Mouse (Mus musculus) MEL (cell line): ENCODE measurements at regions not wholly inside any gene's neighbourhood (a gene's known extent, or its start where the extent isn't known, plus 50 kb on each side); places are given as distances from the start of the nearest gene placed in this dataset.

Experiments
- DNase-seq: peaks from one replicate; pipeline ENCODE4 v3.0.0; 2011; ENCODE audit warnings: low read depth, low spot score
- H3K27ac ChIP-seq: 2 replicates; pipeline ENCODE4 v1.5.1; 2012; ENCODE audit warnings: low read depth, mild to moderate bottlenecking, control low read depth, low read length, moderate library complexity; ENCODE audit not compliant: control insufficient read depth
- H3K27me3 ChIP-seq, 2 experiments: fragments of 150-350 bp in 1 of 2; sonication (generic) in 1 of 2; 2 replicates each; pipeline ENCODE4 v1.6.1; 2012; ENCODE audit warnings: low read length in 2 of 2, mild to moderate bottlenecking in 2 of 2, improper control_type of control experiment in 1 of 2, moderate library complexity in 1 of 2; ENCODE audit not compliant: insufficient read depth in 2 of 2, control insufficient read depth in 1 of 2
- H3K36me3 ChIP-seq, 2 experiments: 2 replicates each; pipeline ENCODE4 v1.6.1; 2012 to 2014; ENCODE audit warnings: low read length in 2 of 2, improper control_type of control experiment in 1 of 2, inconsistent platforms in 1 of 2, mild to moderate bottlenecking in 1 of 2; ENCODE audit not compliant: insufficient read depth in 2 of 2, control insufficient read depth in 1 of 2
- H3K4me1 ChIP-seq, 2 experiments: fragments of 150-350 bp in 1 of 2; sonication (generic) in 1 of 2; 2 replicates each; pipeline ENCODE4 v1.6.1; 2012; ENCODE audit warnings: low read length in 2 of 2, improper control_type of control experiment in 1 of 2, mild to moderate bottlenecking in 1 of 2; ENCODE audit not compliant: insufficient read depth in 2 of 2, control insufficient read depth in 1 of 2
- H3K4me3 ChIP-seq, 2 experiments: fragments of 150-350 bp in 1 of 2; sonication (generic) in 1 of 2; 2 replicates each; pipeline ENCODE4 v1.5.1; 2012; ENCODE audit warnings: low read depth in 2 of 2, low read length in 2 of 2, mild to moderate bottlenecking in 2 of 2, moderate library complexity in 2 of 2, control low read depth in 1 of 2, improper control_type of control experiment in 1 of 2; ENCODE audit not compliant: control insufficient read depth in 1 of 2, insufficient read depth in 1 of 2
- H3K79me2 ChIP-seq: 2 replicates; pipeline ENCODE4 v1.6.1; 2012; ENCODE audit warnings: mild to moderate bottlenecking, low read length, moderate library complexity; ENCODE audit not compliant: control insufficient read depth, poor library complexity, insufficient read depth
- H3K9ac ChIP-seq: 2 replicates; pipeline ENCODE4 v1.6.1; 2012; ENCODE audit warnings: low read depth, mild to moderate bottlenecking, control low read depth, low read length, moderate library complexity; ENCODE audit not compliant: control insufficient read depth, poor library complexity, severe bottlenecking
- H3K9me3 ChIP-seq: fragments of 150-350 bp; sonication (generic); replicated peaks from 2 replicates; pipeline ENCODE4 v1.6.1; 2012; ENCODE audit warnings: mild to moderate bottlenecking, low read length, improper control_type of control experiment, moderate library complexity; ENCODE audit not compliant: insufficient read depth
- BHLHE40 ChIP-seq: IDR thresholded peaks from 2 replicates; pipeline ENCODE4 v1.6.1; 2012; ENCODE audit warnings: low read depth, mild to moderate bottlenecking, inconsistent platforms, low read length, improper control_type of control experiment, borderline replicate concordance
- CHD1 ChIP-seq: IDR thresholded peaks from 2 replicates; pipeline ENCODE4 v1.6.1; 2012; ENCODE audit warnings: low read depth, mild to moderate bottlenecking, inconsistent platforms, low read length, improper control_type of control experiment
- E2F4 ChIP-seq: IDR thresholded peaks from 2 replicates; pipeline ENCODE4 v1.6.1; 2011; ENCODE audit warnings: low read depth, low read length, improper control_type of control experiment, borderline replicate concordance
- ELF1 ChIP-seq: IDR thresholded peaks from 2 replicates; pipeline ENCODE4 v1.6.1; 2014; ENCODE audit warnings: low read depth, mild to moderate bottlenecking, inconsistent platforms, low read length, improper control_type of control experiment, moderate library complexity
- ETS1 ChIP-seq: IDR thresholded peaks from 2 replicates; pipeline ENCODE4 v1.6.1; 2012; ENCODE audit warnings: low read depth, mild to moderate bottlenecking, inconsistent platforms, low read length, improper control_type of control experiment, moderate library complexity
- GABPA ChIP-seq: IDR thresholded peaks from 2 replicates; pipeline ENCODE4 v1.6.1; 2012; ENCODE audit warnings: low read depth, mild to moderate bottlenecking, inconsistent platforms, low read length, improper control_type of control experiment, moderate library complexity
- GATA1 ChIP-seq: IDR thresholded peaks from 2 replicates; pipeline ENCODE4 v1.6.1; 2011; ENCODE audit warnings: low read depth, low read length, improper control_type of control experiment
- HCFC1 ChIP-seq: IDR thresholded peaks from 2 replicates; pipeline ENCODE4 v1.6.1; 2012; ENCODE audit warnings: low read depth, mild to moderate bottlenecking, inconsistent platforms, low read length, improper control_type of control experiment, moderate library complexity
- JUND ChIP-seq: IDR thresholded peaks from 2 replicates; pipeline ENCODE4 v1.6.1; 2011; ENCODE audit warnings: low read depth, mild to moderate bottlenecking, improper control_type of control experiment, low read length
- KAT2A ChIP-seq: conservative IDR thresholded peaks from 2 replicates; pipeline ENCODE4 v1.6.1; 2012; ENCODE audit warnings: low read depth, low read length, improper control_type of control experiment, inconsistent platforms
- MEF2A ChIP-seq: IDR thresholded peaks from 2 replicates; pipeline ENCODE4 v1.6.1; 2014; ENCODE audit warnings: low read depth, mild to moderate bottlenecking, inconsistent platforms, low read length, improper control_type of control experiment; ENCODE audit not compliant: poor library complexity, insufficient replicate concordance, severe bottlenecking; ENCODE audit errors: extremely low read depth
- MXI1 ChIP-seq: IDR thresholded peaks from 2 replicates; pipeline ENCODE4 v1.6.1; 2011; ENCODE audit warnings: mild to moderate bottlenecking, low read depth, low read length, improper control_type of control experiment
- MYB ChIP-seq: IDR thresholded peaks from 2 replicates; pipeline ENCODE4 v1.6.1; 2011; ENCODE audit warnings: mild to moderate bottlenecking, low read depth, low read length, improper control_type of control experiment
- NRF1 ChIP-seq: IDR thresholded peaks from 2 replicates; pipeline ENCODE4 v1.6.1; 2014; ENCODE audit warnings: low read depth, mild to moderate bottlenecking, inconsistent platforms, low read length, improper control_type of control experiment, moderate library complexity; ENCODE audit not compliant: poor library complexity, insufficient read depth, severe bottlenecking
- POLR2AphosphoS5 ChIP-seq: IDR thresholded peaks from 2 replicates; pipeline ENCODE4 v1.6.1; 2012; ENCODE audit warnings: low read depth, borderline replicate concordance, mild to moderate bottlenecking, inconsistent platforms, low read length, moderate library complexity, mixed read lengths
- UBTF ChIP-seq: IDR thresholded peaks from 2 replicates; pipeline ENCODE4 v1.6.1; 2012; ENCODE audit warnings: low read depth, mild to moderate bottlenecking, inconsistent platforms, low read length, improper control_type of control experiment, moderate library complexity, borderline replicate concordance; ENCODE audit not compliant: insufficient read depth
- USF2 ChIP-seq, 2 experiments: IDR thresholded peaks; 2 replicates each; pipeline ENCODE4 v1.6.1; 2011 to 2012; ENCODE audit warnings: improper control_type of control experiment in 2 of 2, low read length in 2 of 2, borderline replicate concordance in 1 of 2, inconsistent platforms in 1 of 2, low read depth in 1 of 2, mild to moderate bottlenecking in 1 of 2; ENCODE audit not compliant: insufficient read depth in 1 of 2
- ZC3H11A ChIP-seq: IDR thresholded peaks from 2 replicates; pipeline ENCODE4 v1.6.1; 2012; ENCODE audit warnings: low read depth, mild to moderate bottlenecking, inconsistent platforms, low read length, improper control_type of control experiment
- ZMIZ1 ChIP-seq: IDR thresholded peaks from 2 replicates; pipeline ENCODE4 v1.6.1; 2012; ENCODE audit warnings: low read depth, mild to moderate bottlenecking, inconsistent platforms, low read length, improper control_type of control experiment, moderate library complexity
- ZNF384 ChIP-seq: IDR thresholded peaks from 2 replicates; pipeline ENCODE4 v1.6.1; 2012; ENCODE audit warnings: low read depth, mild to moderate bottlenecking, inconsistent platforms, low read length, improper control_type of control experiment

DNA sequence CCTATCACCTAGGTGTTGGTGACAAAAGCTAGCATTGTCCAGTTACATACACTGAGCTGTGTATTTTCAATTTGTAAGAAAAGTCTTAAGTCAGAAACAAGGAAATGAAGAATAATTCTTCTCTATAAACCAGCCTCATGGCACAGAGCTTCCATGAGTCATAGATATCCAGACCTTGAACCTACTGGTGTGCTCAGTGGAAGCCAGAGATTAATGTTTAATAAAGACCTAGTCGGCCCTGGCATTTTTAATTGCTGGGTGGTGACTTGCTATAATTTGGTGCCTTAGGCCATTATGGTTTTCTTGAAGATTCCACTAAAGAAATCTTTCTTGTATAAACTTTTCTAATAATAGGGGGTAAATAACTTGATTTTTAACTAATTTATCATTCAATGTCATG lies 87.6 kb upstream of the Pdha2 start:
- DNase-seq = no peak
- Histone ChIP-seq H3K9ac (no peak overlapping the region), H3K9me3 (no peaks in the 10 kb centered on the region), H3K4me3 (no peak overlapping the region), H3K79me2 (no peaks in the 10 kb centered on the region), H3K36me3 (no peaks in the 10 kb centered on the region), H3K27ac (no peak overlapping the region), H3K4me1 (no peaks in the 10 kb centered on the region), H3K27me3 (no peaks in the 10 kb centered on the region)
- TF ChIP-seq HCFC1 (no peak), NRF1 (no peak), MYB (no peak), JUND (no peak), MEF2A (no peak), POLR2AphosphoS5 (no peak), ETS1 (no peak), USF2 (IDR thresholded peaks at IDR 0.05; ENCODE audit: borderline replicate concordance in 1 of 2, insufficient read depth in 1 of 2, low read depth in 1 of 2, low read length in 2 of 2) (no peak), CHD1 (no peak), UBTF (no peak), E2F4 (no peak)

DNA sequence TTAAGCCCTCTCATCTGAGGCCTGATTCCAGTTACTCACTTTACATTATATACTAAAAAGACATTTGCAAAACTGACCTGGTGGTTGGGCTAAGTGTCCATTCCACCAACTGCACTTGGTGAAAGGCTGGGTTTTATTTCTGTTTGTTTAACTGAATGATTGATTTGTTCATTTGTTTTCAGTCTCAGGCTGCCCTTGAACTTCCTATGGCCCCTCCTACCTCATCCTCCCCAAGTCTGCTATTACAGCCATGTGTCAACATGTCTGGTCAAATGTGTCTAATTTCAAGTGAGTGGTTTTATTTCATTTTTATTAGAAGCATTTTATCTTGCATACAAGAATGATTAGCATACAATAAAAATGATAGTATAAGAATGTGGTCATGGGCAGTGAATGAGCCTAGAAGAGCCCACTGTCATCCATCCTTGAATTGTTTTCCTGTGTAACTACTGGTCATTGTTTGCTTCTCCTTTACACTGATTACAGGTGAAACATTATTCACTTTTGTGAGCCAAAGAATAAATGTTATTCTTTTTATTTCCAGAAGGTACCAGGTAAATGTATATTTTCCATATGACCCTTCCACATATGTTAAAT lies 121.5 kb upstream of the Pdha2 start:
- no peaks in the 10 kb centered on the region for H3K79me2 ChIP-seq
- no peak overlapping the region for H3K9ac ChIP-seq
- no peak for DNase-seq
- H3K27ac ChIP-seq = no peak overlapping the region
- H3K4me1 ChIP-seq = no peaks in the 10 kb centered on the region
- H3K27me3 ChIP-seq = no peaks in the 10 kb centered on the region
- no peak overlapping the region for H3K4me3 ChIP-seq
- H3K9me3 ChIP-seq = no peaks in the 10 kb centered on the region
- no peak for TF ChIP-seq HCFC1
- TF ChIP-seq MXI1 = no peak
- TF ChIP-seq ZC3H11A = no peak
- TF ChIP-seq ELF1 = no peak
- no peak for TF ChIP-seq ZMIZ1
- TF ChIP-seq GABPA = no peak
- TF ChIP-seq ZNF384 = no peak
- TF ChIP-seq KAT2A = no peak
- TF ChIP-seq MEF2A = no peak
- no peak for TF ChIP-seq CHD1
- no peak for TF ChIP-seq GATA1
- TF ChIP-seq BHLHE40 = no peak
- TF ChIP-seq ETS1 = no peak
- no peaks in the 10 kb centered on the region for H3K36me3 ChIP-seq
